Mouse (Mus musculus): ENCODE data around the gene Rpl34. TPM values are rescaled to one million over a fixed set of nuclear protein-coding genes. Genes with fewer than 3 reads are reported as not detected.

Gene Rpl34
- 100 to 1,000 TPM; 320 to 338 TPM for total RNA-seq (2021)

- peak; percentile 86 to 88 for DNase-seq (ENCODE audit: extremely low spot score in 1 of 2, low spot score in 1 of 2)
These were observed at the start of gene Rpl34 for GRCm38 (mm10) chr3:130730189-130730653. Gene Rpl34, minus strand, starts transcription at chr3:130730398.

GRCm38 (mm10) chr3:130768172-130768571 is 38.0 kb upstream of the Rpl34 start:
- DNase-seq (ENCODE audit: extremely low spot score in 1 of 2, low spot score in 1 of 2) = no peak

GRCm38 (mm10) chr3:130764091-130764490 is 33.9 kb upstream of the Rpl34 start:
- no peak for DNase-seq (ENCODE audit: extremely low spot score in 1 of 2, low spot score in 1 of 2)

DNA sequence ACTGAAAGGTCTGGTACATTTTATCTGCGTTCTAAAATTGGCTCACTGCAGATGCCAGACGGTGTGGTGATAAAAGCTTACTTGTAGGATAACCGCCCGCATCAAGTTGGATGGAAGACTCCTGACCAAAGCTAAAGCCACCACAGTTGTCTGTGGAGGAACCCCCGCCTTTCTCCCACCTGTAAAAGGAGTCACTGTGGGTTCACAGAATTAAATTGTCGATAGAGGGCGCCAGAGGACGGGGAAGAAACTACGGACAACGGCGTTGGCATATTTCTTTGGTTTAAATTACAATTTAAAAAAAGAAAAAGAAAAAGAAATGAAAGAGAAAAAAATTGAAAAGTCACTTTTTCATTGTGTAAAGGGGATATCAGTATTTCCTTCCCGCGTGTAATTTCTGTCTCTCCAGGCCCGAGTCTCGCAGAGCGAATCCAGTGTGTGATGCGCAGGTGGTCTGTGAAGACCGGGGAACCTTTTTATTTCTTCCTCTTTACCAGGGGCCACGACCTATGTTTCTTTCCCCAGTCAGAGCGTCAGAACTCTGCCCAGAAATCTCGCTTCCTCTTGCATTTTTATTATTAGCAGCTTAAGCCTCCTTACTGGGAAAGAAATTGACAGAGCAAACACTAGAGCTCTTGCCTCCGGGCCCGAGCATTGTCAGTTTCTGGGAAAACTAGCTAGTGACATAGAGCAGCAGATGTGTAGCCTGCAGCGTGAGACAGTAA is 30.7 kb upstream of the Rpl34 start:
- DNase-seq (ENCODE audit: extremely low spot score in 1 of 2, low spot score in 1 of 2) = peak; percentile 26 to 77

DNA sequence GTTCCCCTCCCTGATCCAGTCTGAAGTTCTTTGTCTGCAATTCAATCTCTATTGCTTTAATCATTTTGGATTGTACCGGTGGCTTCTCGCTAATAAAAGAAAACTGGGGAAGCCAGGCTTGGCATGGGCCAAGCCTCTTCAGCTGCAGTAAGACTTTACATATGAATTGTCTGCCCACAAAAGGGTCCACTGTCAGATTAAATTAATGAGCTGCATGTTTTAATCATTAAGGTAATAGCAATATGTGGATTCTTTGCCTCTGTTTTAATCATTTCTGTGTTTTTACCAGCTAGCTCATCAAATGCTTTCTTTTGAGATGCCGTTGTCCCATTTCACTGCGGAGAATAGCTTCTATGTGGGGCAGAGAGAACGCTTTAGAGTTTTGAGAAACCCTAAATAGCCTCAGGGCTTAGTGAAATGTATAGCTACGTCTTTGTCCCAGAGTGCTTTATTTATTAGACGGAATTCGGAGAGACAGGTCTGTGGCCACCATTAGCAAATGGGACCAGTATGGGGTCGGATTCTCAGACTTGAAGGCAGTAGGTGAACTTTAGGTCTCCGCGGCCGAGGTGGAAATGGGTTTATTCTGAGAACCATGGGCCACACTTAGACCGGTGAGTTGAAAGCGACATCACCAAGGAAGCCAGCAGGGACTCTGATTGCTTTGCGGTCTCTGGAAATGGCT is 28.1 kb upstream of the Rpl34 start:
- no peak for DNase-seq (ENCODE audit: extremely low spot score in 1 of 2, low spot score in 1 of 2)

- no peak for DNase-seq (ENCODE audit: extremely low spot score in 1 of 2, low spot score in 1 of 2)
These were observed 27.1 kb upstream of the Rpl34 start for GRCm38 (mm10) chr3:130757117-130757852.

GRCm38 (mm10) chr3:130749206-130749605 is 19.0 kb upstream of the Rpl34 start:
- DNase-seq (ENCODE audit: extremely low spot score in 1 of 2, low spot score in 1 of 2) = no peak

DNA sequence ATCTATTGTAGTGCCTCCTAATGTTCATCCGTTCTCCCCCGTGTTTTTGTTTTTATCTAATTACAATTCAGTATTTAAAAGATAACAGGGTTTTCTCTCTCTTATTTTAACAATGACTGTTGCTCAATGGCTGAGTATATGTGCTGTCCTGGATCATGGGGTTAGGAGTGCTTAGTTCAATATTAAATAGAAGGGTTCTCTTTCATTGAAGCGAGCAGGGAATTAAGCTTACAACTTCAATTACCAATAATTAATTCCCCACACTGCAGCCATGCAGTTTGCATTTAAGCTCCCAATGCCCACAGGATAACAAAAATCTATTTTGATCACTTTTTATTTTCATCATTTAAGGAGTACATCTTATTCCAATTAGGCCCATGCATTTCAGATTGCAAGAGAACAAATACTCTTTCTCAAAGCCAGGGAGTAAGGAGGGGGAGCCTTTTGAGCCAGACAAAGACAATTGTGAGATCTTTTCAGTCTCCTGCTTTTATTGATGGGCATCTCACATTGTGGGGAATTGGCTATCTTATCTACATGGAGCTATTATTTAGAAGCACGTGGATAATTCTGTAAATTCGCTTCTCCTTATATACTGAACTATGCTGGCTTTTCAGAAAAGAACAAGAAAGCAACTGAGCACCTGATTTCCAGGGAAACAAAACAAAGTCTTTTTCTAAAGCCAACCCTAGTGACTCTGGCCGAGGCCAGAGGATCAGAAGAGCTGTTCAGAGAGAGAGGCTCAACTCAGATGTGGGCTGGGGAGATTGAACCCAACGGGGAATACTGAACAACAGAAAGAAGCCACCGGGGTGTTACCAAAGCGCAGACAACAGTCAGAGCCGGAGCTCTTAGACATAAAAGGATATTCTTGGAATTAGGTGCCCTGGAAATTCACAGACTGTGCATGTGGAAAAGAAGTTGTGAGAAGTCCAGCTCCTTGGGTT is 16.7 kb upstream of the Rpl34 start:
- DNase-seq (ENCODE audit: extremely low spot score in 1 of 2, low spot score in 1 of 2) = no peak

DNA sequence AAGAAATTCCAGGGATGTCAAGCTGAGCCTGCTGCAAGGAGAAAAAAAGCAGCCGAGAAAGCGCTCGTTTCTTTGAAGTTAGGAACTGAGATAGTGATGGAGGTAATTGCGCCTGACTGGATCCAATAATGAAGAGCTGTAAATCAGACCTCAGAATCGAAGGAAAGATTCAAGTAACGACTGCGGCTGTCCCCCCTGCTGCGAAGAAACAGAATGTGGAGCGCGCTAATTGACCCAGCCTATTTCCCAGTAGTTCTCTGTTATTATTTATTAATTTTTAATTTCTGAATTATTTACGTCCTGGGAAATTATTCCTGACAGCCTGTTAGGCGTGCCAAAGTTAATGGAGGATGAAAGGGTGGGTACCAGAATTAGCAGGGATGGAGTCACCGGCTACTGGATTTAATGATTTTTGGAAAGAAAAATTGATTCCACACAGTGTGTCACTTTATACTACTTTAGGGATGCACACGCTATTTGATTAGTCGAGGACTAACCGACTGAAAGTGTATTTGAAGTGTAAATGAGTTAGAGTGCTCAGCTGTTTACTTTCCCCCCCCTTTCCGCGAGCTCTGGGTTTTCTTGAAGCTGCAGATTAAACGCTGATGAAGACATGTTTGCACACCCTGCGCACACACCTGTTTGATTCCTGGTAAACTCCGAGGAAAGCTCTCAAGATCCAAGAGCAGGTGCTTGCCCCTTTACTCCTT is 7.6 kb upstream of the Rpl34 start:
- no peak for DNase-seq (ENCODE audit: extremely low spot score in 1 of 2, low spot score in 1 of 2)

GRCm38 (mm10) chr3:130736758-130737157 is 6.6 kb upstream of the Rpl34 start:
- DNase-seq (ENCODE audit: extremely low spot score in 1 of 2, low spot score in 1 of 2) = no peak

DNA sequence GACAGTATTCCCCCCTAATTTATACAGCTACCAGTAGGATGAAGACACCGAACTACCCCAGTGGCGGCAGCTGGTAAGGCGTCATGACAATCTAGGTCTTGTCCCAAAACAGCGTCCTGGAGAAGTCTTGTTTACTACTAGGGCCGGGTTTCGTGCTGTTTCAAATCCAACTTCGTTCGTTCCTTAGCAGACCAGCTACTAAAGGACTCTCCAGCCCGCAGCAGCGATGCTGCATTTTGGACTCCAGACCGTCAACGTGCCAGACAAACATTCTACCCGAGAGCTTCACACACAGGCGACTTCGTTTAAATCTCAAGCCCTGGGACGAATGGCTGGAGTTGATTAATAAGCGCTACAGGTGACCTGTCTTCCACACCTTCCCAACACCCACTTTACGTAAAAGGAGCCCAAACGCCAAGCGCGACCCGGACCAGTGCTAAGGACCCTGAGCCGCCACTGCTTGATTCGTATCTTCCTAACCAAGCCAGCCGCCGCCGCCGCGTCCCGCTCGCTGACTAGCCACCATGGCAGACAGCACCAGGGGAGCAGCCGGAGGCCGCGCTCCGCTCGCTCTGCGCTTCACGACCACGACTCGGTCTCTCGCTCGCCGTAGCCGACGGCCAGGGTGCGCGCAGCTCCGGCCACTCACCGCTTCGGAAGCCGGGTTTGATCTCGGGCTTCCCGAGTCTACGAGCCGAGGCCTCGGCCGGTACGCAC is 568 bp downstream of the Rpl34 start:
- DNase-seq (ENCODE audit: extremely low spot score in 1 of 2, low spot score in 1 of 2) = peak in 1 of 2 experiments; percentile 31

GRCm38 (mm10) chr3:130727676-130728075 is 2.5 kb downstream of the Rpl34 start:
- no peak for DNase-seq (ENCODE audit: extremely low spot score in 1 of 2, low spot score in 1 of 2)

- DNase-seq (ENCODE audit: extremely low spot score in 1 of 2, low spot score in 1 of 2) = no peak
These were observed 3.2 kb downstream of the Rpl34 start for GRCm38 (mm10) chr3:130727036-130727435.

DNA sequence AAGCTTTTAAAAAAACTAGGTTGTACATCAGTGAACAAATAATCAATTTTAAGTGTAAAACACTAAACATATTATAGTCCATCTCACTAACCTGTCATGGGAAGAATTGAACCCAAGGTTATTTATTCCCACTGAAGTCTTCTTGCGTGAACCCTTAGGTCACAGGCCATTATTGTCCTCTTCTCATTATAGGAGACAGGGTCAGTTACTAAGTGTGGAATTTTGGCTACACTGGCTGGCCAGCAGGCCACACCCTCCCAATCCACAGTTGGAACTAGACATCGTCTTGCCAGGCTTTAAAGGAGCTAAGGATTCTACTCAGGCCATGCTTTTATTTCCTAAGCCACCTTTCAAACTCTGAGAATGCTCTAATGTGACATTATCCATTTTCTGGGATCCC is 4.5 kb downstream of the Rpl34 start:
- no peak for DNase-seq (ENCODE audit: extremely low spot score in 1 of 2, low spot score in 1 of 2)

DNA sequence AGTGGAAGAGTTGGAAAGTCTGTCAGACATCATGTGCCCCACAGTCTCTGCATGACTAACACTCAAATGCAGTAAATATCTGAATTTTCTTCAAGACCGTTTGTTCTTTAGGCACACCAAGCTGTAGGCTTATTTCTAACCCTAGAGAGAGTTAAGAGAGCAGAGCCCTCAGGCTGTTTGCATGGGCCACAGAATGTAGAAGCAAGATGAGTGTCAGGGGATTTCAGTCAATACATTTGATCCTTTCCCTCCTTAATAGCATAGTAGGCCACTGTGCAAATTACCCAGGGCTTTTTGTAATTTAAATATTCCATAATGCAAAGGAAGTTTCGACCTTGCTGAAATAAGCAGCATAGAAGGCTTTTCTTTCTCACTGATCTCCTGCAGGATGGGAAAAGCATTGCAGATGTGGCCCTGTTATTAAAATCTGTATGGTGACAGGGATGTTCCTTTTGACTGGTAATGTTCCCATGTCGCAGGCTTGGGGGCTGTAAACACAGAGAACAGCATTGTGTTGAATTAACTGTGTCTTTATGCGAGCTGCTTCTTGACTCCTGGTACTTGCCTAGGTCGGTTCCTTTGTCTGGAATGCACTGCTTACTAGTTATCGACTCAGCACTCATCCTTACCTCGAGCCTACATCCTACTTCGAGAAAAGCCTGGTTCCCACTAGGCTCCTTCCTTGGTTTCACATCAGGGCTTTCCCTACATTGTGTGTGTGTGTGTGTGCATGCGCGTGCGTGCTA is 7.3 kb downstream of the Rpl34 start:
- DNase-seq (ENCODE audit: extremely low spot score in 1 of 2, low spot score in 1 of 2) = no peak

- no peak for DNase-seq (ENCODE audit: extremely low spot score in 1 of 2, low spot score in 1 of 2)
These were observed 10.0 kb downstream of the Rpl34 start for GRCm38 (mm10) chr3:130720225-130720624.

DNA sequence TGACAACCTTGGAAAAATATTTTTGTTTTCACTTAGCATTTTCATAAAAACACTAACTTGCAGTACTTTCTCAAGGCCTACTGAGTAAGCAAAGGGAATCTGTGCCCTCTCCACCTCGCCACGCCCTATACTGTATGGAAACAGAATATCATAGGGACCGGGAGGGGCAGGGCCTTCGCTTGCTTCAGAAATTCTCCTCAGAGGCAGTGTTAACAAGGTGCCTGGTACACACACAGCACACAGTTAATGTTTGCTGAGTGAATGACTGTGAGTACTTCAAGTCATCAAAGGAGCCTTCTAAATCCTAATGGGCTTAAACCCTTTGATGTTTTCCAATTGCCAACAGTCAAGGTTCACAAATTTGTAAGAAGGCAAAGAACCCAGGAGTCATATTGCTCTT is 11.3 kb downstream of the Rpl34 start:
- no peak for DNase-seq (ENCODE audit: extremely low spot score in 1 of 2, low spot score in 1 of 2)

DNA sequence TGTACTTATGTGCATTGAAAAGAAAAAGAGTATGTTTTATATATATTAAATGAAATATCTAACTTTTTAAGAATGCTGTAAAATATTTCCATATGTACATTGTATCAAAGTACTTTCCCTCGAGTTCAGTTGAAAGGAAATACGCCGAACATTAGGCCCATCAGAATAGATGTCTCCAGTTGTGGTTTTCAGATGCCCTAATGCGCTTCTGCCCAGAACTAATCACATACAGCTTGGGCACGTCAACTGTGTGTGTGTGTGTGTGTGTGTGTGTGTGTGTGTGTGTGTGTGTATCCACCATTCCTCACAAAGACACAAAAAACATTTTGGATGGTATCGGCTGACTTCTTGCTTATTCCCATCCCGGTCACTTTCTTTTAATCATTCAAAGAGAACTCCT is 13.6 kb downstream of the Rpl34 start:
- no peak for DNase-seq (ENCODE audit: extremely low spot score in 1 of 2, low spot score in 1 of 2)

Data from layer of hippocampus, postnatal 25 days (tissue).